Mouse (Mus musculus) megakaryocyte progenitor cell, adult 5-6 weeks (primary cell): Measurements from ENCODE around the gene Stx4a. TPM values are rescaled to one million over a fixed set of nuclear protein-coding genes. Genes with fewer than 3 reads are reported as not detected.
"Not testable (repeated sequence)": the region's sequence is repeated elsewhere in the genome, so short reads cannot be mapped to it uniquely, and the experiment has no call there.

Source experiments
- ATAC-seq: replicated peaks from 2 replicates; pipeline ENCODE4 v1.8.0; 2016; ENCODE audit warnings: mild to moderate bottlenecking, moderate TSS enrichment, inconsistent platforms; ENCODE audit not compliant: poor library complexity
- total RNA-seq, 2 experiments: library from RNA; stranded (forward) in 1 of 2; stranded (reverse) in 1 of 2; fragments of 157-497, 149-512 nt in 1 of 2; fragments of 200-1000 nt in 1 of 2; gene quantifications; 2 replicates each; pipeline versions ENCODE4 v1.2.3 to v1.2.4; 2015 to 2017

The Stx4a gene
- total RNA-seq, 2 experiments from 2014 or later, result 35.7 to 70.2 TPM

DNA sequence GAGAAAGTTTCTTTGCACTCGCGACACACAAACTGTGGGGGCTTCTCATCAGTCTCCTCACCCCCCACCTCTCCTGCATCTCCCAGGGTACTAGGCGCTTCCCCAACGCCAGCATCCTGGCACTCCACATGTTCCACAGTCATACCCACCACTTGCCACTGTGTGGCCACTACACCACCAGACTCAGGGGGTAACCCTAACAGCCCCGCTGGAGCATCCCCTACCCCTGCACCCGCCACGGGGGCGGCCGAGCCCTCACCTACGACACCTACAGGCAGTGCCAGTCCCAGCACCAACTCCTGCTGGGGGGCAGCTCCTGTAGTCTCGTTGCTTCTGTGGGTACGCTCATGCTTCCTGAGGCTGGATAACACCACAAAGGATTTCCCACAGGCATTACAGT lies 42.3 kb downstream of the Stx4a start:
- ATAC-seq, result no peak

DNA sequence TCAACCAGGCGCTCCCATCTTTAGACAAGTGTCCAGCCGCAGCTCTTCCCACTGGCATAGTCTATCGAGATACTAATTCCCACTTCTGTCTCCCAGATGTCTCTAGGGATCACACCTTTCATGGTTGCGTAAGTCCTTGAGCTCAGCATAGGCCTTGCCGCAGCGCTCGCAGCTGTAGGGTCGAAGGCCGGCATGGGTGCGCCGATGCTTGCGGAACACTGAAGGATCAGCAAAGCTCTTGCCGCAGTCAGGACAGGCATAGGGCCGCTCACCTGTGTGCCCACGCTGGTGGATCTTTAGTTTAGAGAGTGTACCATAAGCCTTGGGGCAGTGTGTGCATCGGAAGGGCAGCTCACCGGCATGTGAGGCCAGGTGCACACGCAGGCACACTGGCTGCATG lies 43.5 kb downstream of the Stx4a start:
- no peak for ATAC-seq

DNA sequence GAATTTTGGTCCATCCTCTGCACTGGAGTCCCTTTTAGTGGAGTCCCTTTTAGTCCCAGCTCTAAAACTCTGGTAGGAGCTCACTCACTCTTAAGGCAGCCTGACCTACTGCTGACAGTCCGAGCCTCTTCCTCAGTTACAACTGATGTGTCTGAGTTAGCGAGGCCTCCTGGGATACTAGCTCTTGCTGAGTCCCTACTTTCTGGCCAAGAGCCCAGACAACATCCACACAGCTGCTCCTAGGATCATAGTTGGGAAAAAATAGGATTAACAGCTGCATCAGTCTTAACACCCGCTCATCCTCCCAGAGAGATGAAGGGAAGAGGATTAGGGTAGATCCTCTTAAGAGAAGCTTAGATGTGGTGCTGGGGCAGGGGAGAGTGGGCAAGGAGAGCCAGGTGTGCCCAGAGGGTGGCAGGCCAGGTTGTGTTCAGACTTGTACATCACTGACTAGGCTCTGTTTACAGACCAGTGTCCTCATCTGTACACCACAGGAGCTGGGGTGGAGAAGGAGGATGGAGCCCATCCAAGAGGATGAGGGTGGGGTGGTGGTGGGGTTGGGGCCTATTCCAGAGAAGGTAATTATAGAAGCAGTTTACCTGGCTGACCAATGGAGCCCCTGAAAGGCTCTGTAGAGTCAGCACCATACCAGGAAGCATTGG lies 45.2 kb downstream of the Stx4a start:
- no peak for ATAC-seq

DNA sequence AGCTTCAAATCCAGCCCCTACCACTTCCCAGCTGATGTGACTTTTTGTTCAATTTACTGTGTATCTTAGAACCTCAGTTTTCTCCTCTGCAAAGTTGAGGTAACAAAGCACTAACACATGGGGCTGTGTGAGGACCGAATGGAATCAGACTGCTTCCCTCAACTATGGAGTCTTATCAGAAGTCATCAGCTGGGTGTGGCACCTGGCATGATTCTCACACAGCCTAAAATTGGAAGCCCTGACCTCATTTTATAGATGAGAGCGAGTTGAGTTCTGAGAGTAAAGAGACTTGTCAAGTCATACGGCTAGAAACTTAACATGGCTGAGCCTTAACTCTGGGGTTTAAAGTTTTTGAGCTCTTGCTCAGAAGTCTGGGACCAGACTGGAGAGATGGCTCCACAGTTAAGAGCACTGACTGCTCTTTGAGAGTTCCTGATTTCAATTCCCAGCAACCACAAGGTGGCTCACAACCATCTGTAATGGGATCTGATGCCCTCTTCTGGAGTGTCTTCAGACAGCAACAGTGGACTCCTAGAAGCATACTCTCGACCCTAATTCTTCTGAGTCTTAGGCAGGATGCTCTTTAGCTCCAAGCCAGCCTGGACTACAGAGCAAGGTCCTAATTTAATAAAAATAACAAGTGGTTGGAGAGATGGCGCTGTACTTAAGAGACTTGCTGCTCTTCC lies 46.2 kb downstream of the Stx4a start:
- peak; percentile 41; the same call in 1 of the 2 replicates for ATAC-seq

DNA sequence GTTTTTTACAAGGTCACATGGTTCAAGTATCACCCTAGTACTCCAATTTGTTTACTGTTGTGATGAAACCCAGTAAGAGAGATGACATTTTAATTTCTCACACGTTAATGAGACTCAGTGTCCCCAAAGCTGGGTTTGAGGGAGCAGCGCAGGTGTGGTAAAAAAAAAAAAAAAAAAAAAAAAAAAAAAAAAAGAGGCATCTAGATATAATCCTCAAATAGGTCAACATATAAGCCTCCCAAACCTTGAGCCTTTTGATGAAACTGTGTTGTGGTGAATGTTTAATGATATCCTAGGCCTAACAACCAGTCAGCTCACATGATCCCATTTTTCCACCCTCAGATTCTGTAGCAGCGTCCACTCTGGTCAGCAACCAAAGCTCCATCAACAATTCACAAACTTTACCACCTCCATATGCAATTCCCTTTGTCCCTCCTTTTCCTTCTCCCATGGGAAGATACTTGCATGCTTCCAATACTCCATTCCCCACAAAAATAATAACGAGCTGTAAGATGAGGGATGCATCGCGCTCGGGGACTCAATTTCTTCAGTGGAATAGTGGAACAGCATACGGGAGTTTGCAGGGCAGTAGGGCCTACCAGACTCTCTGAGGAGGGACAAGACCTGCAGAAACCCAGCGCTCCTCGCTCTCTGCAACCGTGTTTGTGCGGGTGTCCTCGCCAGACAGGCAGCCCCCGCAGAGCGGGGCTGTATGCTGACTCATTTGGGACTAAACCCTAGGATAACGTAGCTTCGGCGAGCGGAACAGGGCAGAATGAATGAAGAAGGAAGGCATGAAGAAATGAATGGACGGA lies 50.9 kb downstream of the Stx4a start:
- ATAC-seq, result peak; percentile 7; the same call in 1 of the 2 replicates

DNA sequence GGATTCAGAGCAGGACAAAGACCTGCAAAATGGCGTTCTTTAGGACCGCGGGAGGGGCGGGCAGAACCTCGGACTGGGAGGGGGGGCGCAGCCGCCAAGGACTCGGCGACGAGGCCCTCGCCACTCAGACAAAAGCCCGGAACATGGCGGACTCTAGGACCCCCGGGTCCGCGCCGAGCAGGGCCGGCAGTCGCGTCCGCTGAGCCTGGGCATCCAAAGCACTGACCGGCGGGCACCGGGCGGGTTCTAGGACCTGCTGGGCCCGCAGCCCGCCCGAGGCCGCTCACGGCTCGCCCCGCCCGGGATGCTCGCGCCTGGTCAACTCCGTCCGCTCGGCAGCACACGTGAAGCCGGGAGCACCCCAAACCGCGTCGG lies 51.5 kb downstream of the Stx4a start:
- ATAC-seq, result peak; percentile 72

DNA sequence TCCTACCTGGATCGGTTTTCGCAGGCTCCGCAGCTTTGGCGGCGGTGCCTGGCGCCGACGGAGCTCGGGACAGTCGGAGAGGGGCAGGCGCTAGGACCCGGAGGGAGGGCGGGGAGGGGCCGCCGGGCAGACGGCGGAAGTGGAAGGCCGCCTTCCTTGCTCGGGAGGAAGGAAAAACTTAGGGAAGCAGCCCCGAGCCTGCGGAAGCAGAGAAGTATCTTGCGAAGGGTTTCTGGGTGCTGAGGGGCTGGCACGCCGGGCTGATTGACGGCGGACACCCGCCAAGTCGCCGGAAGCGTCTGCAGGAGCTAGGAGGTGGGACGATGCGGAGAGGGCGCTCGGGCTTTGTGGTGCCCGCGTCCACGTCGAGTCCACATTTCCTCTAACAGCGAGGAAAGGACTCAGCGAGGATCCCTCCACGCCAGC lies 52.0 kb downstream of the Stx4a start, which contains the start of gene Zfp646:
Gene Zfp646 (plus strand): TSS at position 181 of the 426 bp plus-strand sequence.
- ATAC-seq, result peak; percentile 62

DNA sequence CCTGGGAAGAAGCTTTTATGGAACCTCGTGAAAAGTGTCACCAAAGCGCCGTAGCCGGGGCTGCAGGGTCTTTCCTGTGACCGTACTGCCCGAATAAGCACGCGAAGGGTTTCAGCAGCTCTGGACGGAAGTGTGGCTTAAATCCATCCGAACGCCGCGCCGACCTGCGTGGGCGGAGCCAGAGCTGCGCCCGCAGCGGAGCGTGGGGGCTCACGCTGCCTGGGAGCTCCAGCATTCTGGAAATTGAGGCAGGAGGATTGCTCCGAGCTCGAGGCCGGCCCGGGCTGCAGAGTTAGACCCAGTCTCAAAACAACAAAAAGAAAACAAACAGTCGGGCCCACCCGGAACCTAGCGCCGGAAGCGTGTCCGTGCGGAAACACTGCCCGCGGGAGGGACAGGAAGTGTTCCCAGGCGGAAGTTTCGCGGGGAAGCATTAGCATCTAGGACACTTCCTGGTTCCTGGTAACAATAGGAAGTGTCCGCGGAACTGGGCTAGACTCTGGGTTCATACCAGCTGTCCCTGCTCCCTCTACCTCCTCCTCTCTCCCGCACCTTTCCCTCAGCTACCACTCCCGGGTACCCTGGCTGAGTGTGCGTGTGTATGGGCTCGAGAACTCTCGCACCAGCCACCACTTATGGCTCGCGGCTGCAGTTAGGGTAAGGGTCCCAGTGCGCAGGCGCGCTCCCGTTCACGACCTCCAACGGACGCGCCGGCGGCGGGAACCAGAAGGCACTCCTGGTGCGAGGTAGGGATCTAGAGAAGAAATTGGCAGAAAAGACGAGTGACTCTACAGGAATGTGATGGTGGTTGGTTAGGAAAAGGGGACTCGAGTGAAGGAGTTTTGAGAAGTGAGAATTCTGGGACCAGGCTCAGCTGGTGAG lies 52.6 kb downstream of the Stx4a start, which contains the start of gene Zfp668:
Gene Zfp668 (minus strand): TSS at position 362 of the 882 bp plus-strand sequence.
- peak; percentile 71 for ATAC-seq

DNA sequence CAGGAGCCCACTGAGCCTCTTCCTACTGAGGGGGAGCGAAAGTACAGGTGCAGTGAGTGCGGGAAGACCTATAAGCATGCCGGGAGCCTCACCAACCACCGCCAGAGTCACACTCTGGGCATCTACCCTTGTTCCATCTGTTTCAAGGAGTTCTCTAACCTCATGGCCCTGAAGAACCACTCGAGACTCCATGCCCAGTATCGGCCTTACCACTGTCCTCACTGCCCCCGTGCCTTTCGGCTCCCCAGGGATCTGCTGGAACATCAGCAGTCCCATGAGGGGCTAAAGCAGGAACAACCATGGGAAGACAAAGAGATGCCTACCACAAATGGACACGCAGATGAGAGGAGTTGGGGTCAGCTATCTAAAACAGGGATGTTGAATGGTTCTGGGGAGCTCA lies 55.2 kb downstream of the Stx4a start:
- no peak for ATAC-seq

DNA sequence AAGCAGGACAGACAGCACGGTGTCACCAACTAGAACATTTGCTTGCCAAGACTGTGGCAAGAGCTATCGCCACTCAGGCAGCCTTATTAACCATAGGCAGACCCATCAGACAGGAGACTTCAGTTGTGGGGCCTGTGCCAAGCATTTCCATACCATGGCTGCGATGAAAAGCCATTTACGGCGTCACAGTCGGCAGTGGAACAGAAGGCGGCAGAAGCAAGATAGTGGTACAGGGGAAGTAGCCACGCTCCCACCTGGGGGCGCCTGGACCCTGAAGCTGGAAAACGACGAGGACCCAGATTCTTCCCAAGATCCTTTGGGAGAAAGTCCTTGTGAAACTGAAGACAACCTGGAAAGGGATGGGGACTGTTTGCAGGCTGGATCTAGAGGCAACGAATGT lies 56.3 kb downstream of the Stx4a start:
- no peak for ATAC-seq

DNA sequence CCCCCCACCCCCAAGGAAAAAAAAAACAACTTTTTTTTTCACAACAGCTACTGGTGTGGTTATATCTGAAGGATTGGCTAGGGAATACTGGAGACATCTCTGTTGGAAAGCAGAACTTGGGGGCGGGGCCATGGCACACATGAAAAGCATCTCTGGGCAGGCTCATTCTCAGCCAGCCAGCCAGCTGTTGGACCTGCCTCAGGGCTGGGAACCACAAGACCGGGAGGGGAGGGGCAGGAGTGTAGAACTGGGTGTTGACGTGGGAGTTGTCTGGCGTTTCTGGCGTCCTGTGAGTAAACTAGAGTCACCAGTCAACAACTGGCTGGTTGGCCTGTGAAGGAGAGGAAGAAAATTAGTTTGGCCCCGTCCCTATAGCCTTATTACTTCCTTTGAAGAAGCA lies 61.9 kb downstream of the Stx4a start:
- ATAC-seq, result peak; percentile 49; the same call in 1 of the 2 replicates

DNA sequence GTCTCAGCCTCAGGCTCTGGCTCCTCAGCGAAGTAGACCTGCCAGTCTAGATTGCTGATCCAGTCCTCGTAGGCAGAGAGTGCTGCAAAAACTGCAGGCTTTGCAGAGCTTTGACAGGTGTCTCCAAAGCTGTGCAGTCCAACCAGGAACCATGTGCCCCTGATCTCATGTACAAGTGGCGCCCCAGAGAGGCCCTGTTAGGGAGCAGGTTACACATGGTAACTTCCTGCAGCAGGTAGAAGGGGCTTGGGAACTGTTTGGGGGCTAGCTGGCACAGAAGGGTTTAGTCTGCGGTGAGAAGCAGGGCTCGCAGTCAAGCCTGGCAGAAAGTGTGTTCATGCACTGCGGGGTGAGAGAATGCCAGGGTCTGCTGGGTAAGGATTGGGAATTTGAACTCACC lies 62.5 kb downstream of the Stx4a start:
- no peak for ATAC-seq

DNA sequence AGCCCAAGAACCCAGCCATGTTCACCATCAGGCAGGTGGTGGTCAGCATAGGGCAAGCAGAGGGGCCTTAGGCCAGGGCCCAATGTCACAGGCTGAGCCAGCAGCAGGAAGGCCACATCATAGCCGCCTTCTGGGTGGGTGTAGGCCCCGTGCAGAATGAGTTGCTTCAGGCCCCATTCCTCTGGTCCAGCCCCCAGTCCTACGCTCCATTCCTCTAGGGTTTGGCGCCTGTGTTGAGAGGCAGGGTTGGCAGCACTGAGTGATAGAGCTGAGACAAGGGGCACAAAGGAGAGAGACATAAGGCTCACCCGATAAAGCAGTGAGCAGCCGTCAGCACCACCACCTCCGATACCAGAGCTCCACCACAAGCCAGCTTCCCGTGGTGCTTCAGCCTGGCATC lies 63.1 kb downstream of the Stx4a start:
- ATAC-seq, result no peak

DNA sequence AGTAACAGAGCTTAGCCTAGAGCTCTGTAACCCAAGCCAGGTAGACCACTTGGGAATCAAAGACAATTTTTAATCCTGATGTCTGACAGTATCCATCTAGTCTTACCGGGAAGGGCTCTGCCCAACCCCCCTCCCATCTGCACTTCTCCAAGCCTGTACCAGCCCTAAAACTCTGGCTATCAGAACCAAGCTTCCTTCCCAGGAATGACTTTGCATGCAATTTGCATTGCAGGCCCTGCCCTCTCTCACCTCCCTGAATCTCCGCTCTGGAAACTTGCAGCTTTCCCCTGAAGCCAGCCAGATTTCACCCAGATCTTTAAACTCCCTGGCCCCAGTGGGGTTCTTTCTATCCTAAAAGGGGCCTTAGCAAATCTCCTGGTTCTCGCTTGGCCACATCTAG lies 63.7 kb downstream of the Stx4a start:
- no peak for ATAC-seq

DNA sequence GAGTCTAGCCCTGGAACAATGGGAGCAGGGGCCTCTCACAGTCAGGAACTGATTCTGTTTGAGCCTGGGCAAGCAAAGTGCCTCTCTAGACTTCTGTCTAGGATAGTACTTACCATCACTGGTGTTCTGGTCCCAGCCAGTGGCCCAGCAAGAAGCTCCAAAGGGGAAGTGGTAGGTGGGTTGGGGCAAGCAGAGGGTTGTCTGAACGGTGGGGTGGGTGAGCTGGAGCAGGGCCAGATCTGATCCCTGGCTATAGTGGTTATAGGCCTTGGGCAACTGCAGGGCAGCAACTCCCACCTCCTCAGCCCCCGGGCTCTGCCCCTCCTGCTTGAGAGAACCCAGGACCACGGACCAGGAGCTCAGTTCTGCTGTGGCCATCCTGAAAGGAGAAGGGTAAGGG lies 64.7 kb downstream of the Stx4a start:
- peak; percentile 43; the same call in 1 of the 2 replicates for ATAC-seq

DNA sequence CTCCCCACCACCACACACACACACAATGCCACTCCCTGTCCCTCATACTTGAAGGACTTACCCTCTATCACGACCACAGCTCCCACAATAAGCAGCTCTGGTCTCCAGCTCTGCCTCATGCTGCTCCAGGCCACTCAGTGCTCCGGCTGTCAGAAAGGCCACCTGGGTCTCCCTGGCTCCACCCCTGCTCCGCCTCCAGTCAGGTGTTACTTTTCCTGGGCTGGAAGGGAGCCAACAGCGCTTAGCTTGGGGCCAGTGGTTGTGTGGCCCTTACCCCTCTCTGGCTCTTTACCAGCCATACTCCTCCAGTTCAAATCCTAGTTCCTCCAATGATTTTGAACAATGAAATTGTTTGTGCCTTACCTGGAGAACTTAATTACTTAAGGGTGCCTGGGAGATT lies 66.7 kb downstream of the Stx4a start, which contains the start of gene Prss53:
Gene Prss53 (minus strand): TSS at position 173 of the 400 bp plus-strand sequence.
- ATAC-seq, result no peak

DNA sequence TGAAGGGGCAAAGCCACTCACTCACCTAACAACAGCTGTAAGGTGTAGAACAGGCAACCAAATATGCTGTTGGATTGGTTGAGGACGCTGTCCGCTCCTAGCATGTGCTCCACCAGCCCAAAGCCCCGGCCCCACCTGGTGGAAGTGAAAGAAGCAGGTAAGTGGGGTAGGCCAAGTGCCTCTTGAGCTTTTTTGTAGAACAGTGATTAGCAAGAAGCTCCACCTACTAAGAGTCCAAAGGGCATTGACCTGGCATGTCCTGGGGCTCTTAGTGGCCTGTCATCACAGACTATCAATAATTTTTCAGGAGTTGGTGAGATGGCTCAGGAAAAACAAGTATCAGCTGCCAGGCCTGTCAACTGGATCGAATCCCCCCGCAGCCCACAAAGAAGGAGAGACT lies 70.4 kb downstream of the Stx4a start:
- ATAC-seq, result no peak

DNA sequence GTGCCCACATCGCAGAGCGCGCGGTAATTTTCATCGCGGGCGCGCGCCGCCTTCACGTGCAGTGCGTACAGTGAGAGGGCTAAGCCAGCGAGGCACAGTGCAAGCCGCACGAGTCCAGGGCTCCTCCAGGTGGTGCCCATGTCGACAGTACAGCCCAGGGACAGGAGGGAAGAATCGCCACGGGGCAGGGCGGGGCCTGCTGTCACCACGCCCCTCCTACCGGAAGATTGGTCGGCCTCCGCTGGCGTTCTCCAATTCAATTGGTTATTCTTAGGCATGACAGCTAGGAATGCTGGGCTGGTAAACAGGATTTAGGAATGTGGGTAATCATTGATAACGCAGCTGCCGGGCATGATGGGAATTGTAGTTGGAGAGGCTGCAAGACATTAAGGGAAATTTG lies 71.3 kb downstream of the Stx4a start, which contains the start of the genes Gm21974 and Vkorc1:
Gene Gm21974 (minus strand): TSS at position 13 of the 400 bp plus-strand sequence.
Gene Vkorc1 (minus strand): TSS at position 176 of the 400 bp plus-strand sequence.
- peak; percentile 91 for ATAC-seq

DNA sequence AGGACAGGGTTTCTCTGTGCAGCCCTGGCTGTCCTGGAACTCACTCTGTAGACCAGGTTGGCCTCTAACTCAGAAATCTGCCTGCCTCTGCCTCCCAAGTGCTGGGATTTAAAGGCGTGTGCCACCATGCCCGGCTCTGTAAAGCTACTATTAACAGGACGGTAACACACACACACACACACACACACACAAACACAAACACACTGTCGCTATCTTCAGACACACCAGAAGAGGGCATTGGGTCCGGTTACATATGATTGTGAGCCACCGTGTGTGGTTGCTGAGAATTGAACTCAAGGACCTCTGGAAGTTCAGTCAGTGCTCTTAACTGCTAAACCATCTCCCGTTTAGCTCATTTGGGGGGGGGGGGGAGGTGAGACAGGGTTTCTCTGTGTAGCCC lies 71.8 kb downstream of the Stx4a start:
- not testable (repeated sequence) for ATAC-seq

DNA sequence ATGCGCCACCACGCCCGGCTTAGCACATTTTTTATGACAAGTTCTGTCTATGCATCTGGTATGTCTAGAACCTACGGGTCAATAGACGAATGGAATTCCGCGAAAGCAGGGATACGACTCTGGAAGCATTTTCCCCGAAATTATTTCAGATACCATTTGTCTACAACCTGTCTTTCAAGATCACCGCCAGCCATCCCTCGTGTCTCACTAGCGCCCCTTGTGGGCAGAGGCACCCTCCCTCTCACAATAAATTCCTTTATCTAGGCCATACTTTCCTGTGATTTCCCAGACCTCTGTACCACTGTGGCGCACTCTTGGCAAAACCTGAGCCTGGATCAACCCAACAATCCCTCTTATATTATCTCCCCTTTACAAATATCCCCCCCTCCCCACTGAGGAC lies 72.3 kb downstream of the Stx4a start:
- ATAC-seq, result peak; percentile 43
